Mouse (Mus musculus) heart, adult 2 months (tissue): ENCODE results near the gene Ehd1. TPM values are rescaled to one million over a fixed set of nuclear protein-coding genes. Genes with fewer than 3 reads are reported as not detected.
"Not testable (repeated sequence)": the region's sequence is repeated elsewhere in the genome, so short reads cannot be mapped to it uniquely, and the experiment has no call there.

ENCODE experiments used
- DNase-seq, 2 experiments: peaks; one replicate each; pipeline ENCODE4 v3.0.0; 2021
- H3K27ac ChIP-seq: fragments of 200-600 bp; 2 replicates; pipeline ENCODE4 v1.8.1; 2022
- H3K27me3 ChIP-seq: fragments of 200-500 bp; 2 replicates; pipeline ENCODE4 v1.6.1; 2012; ENCODE audit warnings: mild to moderate bottlenecking, low read length, inconsistent platforms, mixed read lengths; ENCODE audit not compliant: control insufficient read depth, insufficient read depth
- H3K36me3 ChIP-seq: fragments of 200-500 bp; 2 replicates; pipeline ENCODE4 v1.6.1; 2012; ENCODE audit warnings: low read length, inconsistent platforms; ENCODE audit not compliant: control insufficient read depth, insufficient read depth
- H3K4me1 ChIP-seq: fragments of 200-500 bp; 2 replicates; pipeline ENCODE4 v1.6.1; 2011; ENCODE audit warnings: low read length; ENCODE audit not compliant: control insufficient read depth, insufficient read depth
- H3K4me3 ChIP-seq: fragments of 200-600 bp; 2 replicates; pipeline ENCODE4 v1.8.1; 2022
- H3K79me2 ChIP-seq: fragments of 200-500 bp; replicated peaks from 2 replicates; pipeline ENCODE4 v1.6.1; 2012; ENCODE audit warnings: mild to moderate bottlenecking, inconsistent platforms, low read length, moderate library complexity, mixed read lengths; ENCODE audit not compliant: control insufficient read depth, insufficient read depth
- H3K9ac ChIP-seq: fragments of 200-500 bp; 2 replicates; pipeline ENCODE4 v1.6.1; 2012; ENCODE audit warnings: low read depth, mild to moderate bottlenecking, control low read depth, inconsistent platforms, low read length, mixed read lengths
- CTCF ChIP-seq: fragments of 200-600 bp; IDR thresholded peaks from 2 replicates; pipeline ENCODE4 v1.8.1; 2022; ENCODE audit warnings: antibody characterized with exemption, mild to moderate bottlenecking, moderate library complexity
- EP300 ChIP-seq: fragments of 200-500 bp; IDR thresholded peaks from 2 replicates; pipeline ENCODE4 v1.6.1; 2011; ENCODE audit warnings: low read depth, low read length, control low read depth; ENCODE audit not compliant: insufficient read depth
- POLR2A ChIP-seq: fragments of 200-500 bp; IDR thresholded peaks from 2 replicates; pipeline ENCODE4 v1.6.1; 2011; ENCODE audit warnings: mild to moderate bottlenecking, low read depth, low read length, control low read depth; ENCODE audit not compliant: insufficient read depth
- WGBS: fragments of 180-500 bp; shearing (Covaris S2); methylation state at CpG from one replicate; pipeline ENCODE4 v1.1.7; 2018; 5-methylcytosine and 5-hydroxymethylcytosine counted together
- intact Hi-C: fragments of 180-260 bp; cut with DNase I; formaldehyde crosslinking; loops from one replicate; pipeline ENCODE4 v1.15.1; 2025
- polyA plus RNA-seq: library from polyadenylated mRNA; depleted of rRNA; stranded (reverse); fragments of >200 nt; gene quantifications from 2 replicates; pipeline ENCODE4 v1.2.3, GENCODE M21; 2012
- total RNA-seq, 2 experiments: library from RNA; stranded (reverse); gene quantifications; 2 replicates each; pipeline ENCODE4 v1.2.3; 2021

Ehd1 gene
- total and polyA plus RNA-seq, 3 experiments: 98.0 to 142 (median 120) TPM

GRCm38 (mm10) chr19:6307733-6308531 is 31.4 kb downstream of the Ehd1 start:
- TF ChIP-seq POLR2A (no peak), EP300 (no peak), CTCF (no peak)
- peaks cover 10% of the 10 kb centered on the region for H3K4me1 ChIP-seq
- no peaks in the 10 kb centered on the region for H3K36me3 ChIP-seq
- H3K4me3 ChIP-seq: no peak overlapping the region
- H3K27me3 ChIP-seq: no peaks in the 10 kb centered on the region
- WGBS: 88% methylated on average over 9 of the region's 9 CpGs
- no peaks in the 10 kb centered on the region for H3K79me2 ChIP-seq
- DNase-seq: no peak
- no peak overlapping the region for H3K9ac ChIP-seq
- H3K27ac ChIP-seq: no peak overlapping the region
- intact Hi-C loops: loop anchor here (1.0 kb wide), 1 partner anchor 23 kb away; no protein-coding TSS in a partner anchor

- no peak overlapping the region for H3K4me3 ChIP-seq
- H3K4me1 ChIP-seq: no peaks in the 10 kb centered on the region
- no peak for DNase-seq
- H3K27ac ChIP-seq: no peak overlapping the region
- intact Hi-C loops: no loop called here
- H3K79me2 ChIP-seq: no peaks in the 10 kb centered on the region
- TF ChIP-seq POLR2A (no peak), EP300 (no peak), CTCF (no peak)
- H3K27me3 ChIP-seq: no peaks in the 10 kb centered on the region
- no peak overlapping the region for H3K9ac ChIP-seq
- 94% methylated on average over 5 of the region's 5 CpGs for WGBS
- no peaks in the 10 kb centered on the region for H3K36me3 ChIP-seq
Observed at GRCm38 (mm10) chr19:6310181-6310580, 33.7 kb downstream of the Ehd1 start.

DNA sequence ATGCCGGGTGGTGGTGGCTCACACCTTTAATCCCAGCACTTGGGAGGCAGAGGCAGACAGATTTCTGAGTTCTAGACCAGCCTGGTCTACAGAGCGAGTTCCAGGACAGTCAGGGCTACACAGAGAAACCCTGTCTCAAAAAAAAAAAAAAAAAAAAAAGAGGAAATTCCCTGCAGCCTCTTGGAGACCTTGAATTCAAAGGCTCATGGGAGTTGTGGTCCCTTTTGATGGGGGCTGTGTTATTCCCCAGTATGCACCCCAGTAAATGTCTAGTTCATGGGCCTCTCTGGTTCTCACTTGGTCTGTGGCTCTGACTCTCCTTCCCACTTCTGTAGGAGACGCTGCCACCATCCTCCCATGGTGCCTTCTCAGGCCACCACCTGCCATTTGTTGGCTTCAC is 35.3 kb downstream of the Ehd1 start:
- H3K4me3 ChIP-seq, H3K4me1 ChIP-seq, H3K9ac ChIP-seq, intact Hi-C loops, DNase-seq, H3K79me2 ChIP-seq, H3K27me3 ChIP-seq, H3K36me3 ChIP-seq, H3K27ac ChIP-seq: not testable (repeated sequence)
- WGBS: 89% methylated on average over 3 of the region's 3 CpGs

GRCm38 (mm10) chr19:6313796-6314195 is 37.3 kb downstream of the Ehd1 start:
- TF ChIP-seq CTCF: no peak
- no peak for TF ChIP-seq POLR2A
- TF ChIP-seq EP300: no peak
- intact Hi-C loops: no loop called here
- H3K36me3 ChIP-seq: no peaks in the 10 kb centered on the region
- no peak overlapping the region for H3K9ac ChIP-seq
- no peak overlapping the region for H3K27ac ChIP-seq
- H3K4me1 ChIP-seq: no peaks in the 10 kb centered on the region
- H3K4me3 ChIP-seq: no peak overlapping the region
- no peak for DNase-seq
- 86% methylated on average over 8 of the region's 8 CpGs for WGBS
- H3K27me3 ChIP-seq: no peaks in the 10 kb centered on the region
- no peaks in the 10 kb centered on the region for H3K79me2 ChIP-seq

- DNase-seq: no peak
- TF ChIP-seq CTCF (no peak), EP300 (no peak), POLR2A (no peak)
- Histone ChIP-seq H3K4me1 (no peaks in the 10 kb centered on the region), H3K79me2 (no peaks in the 10 kb centered on the region), H3K27me3 (no peaks in the 10 kb centered on the region), H3K36me3 (no peaks in the 10 kb centered on the region), H3K4me3 (no peak overlapping the region), H3K27ac (no peak overlapping the region), H3K9ac (no peak overlapping the region)
- WGBS: 45% methylated on average over 8 of the region's 8 CpGs
- intact Hi-C loops: no loop called here
Observed at GRCm38 (mm10) chr19:6314513-6314912, 38.0 kb downstream of the Ehd1 start.

DNA sequence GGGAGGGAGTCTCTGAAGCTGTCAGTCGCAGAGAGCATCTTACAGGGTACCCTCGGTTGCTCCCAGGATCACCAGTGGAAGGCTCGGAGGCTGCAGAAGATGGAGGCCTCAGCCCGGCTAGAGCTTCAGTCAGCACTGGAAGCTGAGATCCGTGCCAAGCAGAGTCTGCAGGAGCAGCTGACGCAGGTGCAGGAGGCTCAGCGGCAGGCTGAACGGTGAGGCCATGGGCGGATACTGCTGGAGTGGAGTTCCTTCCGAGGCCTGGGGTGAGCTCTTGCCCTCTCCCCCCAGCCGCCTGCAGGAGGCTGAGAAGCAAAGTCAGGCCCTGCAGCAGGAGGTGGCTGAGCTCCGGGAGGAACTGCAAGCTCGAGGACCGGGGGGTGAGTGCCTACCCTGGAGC is 39.0 kb downstream of the Ehd1 start:
- H3K27ac ChIP-seq: no peak overlapping the region
- H3K4me3 ChIP-seq: no peak overlapping the region
- 84% methylated on average over 14 of the region's 14 CpGs for WGBS
- no peaks in the 10 kb centered on the region for H3K79me2 ChIP-seq
- no peaks in the 10 kb centered on the region for H3K4me1 ChIP-seq
- no peaks in the 10 kb centered on the region for H3K36me3 ChIP-seq
- intact Hi-C loops: no loop called here
- no peaks in the 10 kb centered on the region for H3K27me3 ChIP-seq
- DNase-seq: no peak
- no peak overlapping the region for H3K9ac ChIP-seq
- TF ChIP-seq EP300 (no peak), POLR2A (no peak), CTCF (no peak)
